Mouse (Mus musculus): ENCODE results near the gene Tapbpl. TPM values are rescaled to one million over a fixed set of nuclear protein-coding genes. Genes with fewer than 3 reads are reported as not detected.

Tapbpl gene
- polyA plus RNA-seq, 1 experiment from 2014 or later: 2.5 TPM

Small RNA genes lying within 50 kb of the gene (microRNA-seq; reads per million reads assigned to microRNA genes)
- 0.73 reads per million for gene Mir3098
- not detected for gene Mir8113

Other genes with a start within 250 kb of the Tapbpl start
- gene Pianp, start 235.2 kb downstream of the Tapbpl start, polyA plus RNA-seq (2016; fragmentation: Nextera tagmentation; extraction: Ambion mirVana): 5.5 and 6.2 TPM in 2 replicates
- 22.3 and 24.4 TPM in 2 replicates for gene Zfp384, start 222.7 kb downstream of the Tapbpl start, polyA plus RNA-seq (2016; fragmentation: Nextera tagmentation; extraction: Ambion mirVana)
- 165 and 176 TPM in 2 replicates for gene Ing4, start 192.1 kb downstream of the Tapbpl start, polyA plus RNA-seq (2016; fragmentation: Nextera tagmentation; extraction: Ambion mirVana)
- gene Acrbp, start 182.2 kb downstream of the Tapbpl start, polyA plus RNA-seq (2016; fragmentation: Nextera tagmentation; extraction: Ambion mirVana): 17.6 and 21.0 TPM in 2 replicates
- 0.53 and 0.61 TPM in 2 replicates for gene Lpar5, start 163.9 kb downstream of the Tapbpl start, polyA plus RNA-seq (2016; fragmentation: Nextera tagmentation; extraction: Ambion mirVana)
- 90.0 and 104 TPM in 2 replicates for gene Chd4, start 135.9 kb downstream of the Tapbpl start, polyA plus RNA-seq (2016; fragmentation: Nextera tagmentation; extraction: Ambion mirVana)
- gene Nop2, start 100.0 kb downstream of the Tapbpl start, polyA plus RNA-seq (2016; fragmentation: Nextera tagmentation; extraction: Ambion mirVana): 68.0 and 70.1 TPM in 2 replicates
- gene Iffo1, start 86.6 kb downstream of the Tapbpl start, polyA plus RNA-seq (2016; fragmentation: Nextera tagmentation; extraction: Ambion mirVana): 19.1 and 24.0 TPM in 2 replicates
- gene Gapdh, start 65.4 kb downstream of the Tapbpl start, polyA plus RNA-seq (2016; fragmentation: Nextera tagmentation; extraction: Ambion mirVana): 1,846 and 1,855 TPM in 2 replicates
- 186 and 191 TPM in 2 replicates for gene Ncapd2, start 40.2 kb downstream of the Tapbpl start, polyA plus RNA-seq (2016; fragmentation: Nextera tagmentation; extraction: Ambion mirVana)
- gene Mrpl51, start 40.1 kb downstream of the Tapbpl start, polyA plus RNA-seq (2016; fragmentation: Nextera tagmentation; extraction: Ambion mirVana): 191 and 206 TPM in 2 replicates
- gene Vamp1, start 16.3 kb downstream of the Tapbpl start, polyA plus RNA-seq (2016; fragmentation: Nextera tagmentation; extraction: Ambion mirVana): 4.9 and 5.1 TPM in 2 replicates
- 1.8 and 3.1 TPM in 2 replicates for gene Cd27, start 5.2 kb upstream of the Tapbpl start, polyA plus RNA-seq (2016; fragmentation: Nextera tagmentation; extraction: Ambion mirVana)
- 0.20 and 0.29 TPM in 2 replicates for gene Tuba3a, start 54.2 kb upstream of the Tapbpl start, polyA plus RNA-seq (2016; fragmentation: Nextera tagmentation; extraction: Ambion mirVana)
- 27.2 and 28.2 TPM in 2 replicates for gene Ltbr, start 82.0 kb upstream of the Tapbpl start, polyA plus RNA-seq (2016; fragmentation: Nextera tagmentation; extraction: Ambion mirVana)
- 0.52 and 1.1 TPM in 2 replicates for gene Scnn1a, start 88.8 kb upstream of the Tapbpl start, polyA plus RNA-seq (2016; fragmentation: Nextera tagmentation; extraction: Ambion mirVana)
- 49.4 and 51.9 TPM in 2 replicates for gene Tnfrsf1a, start 117.5 kb upstream of the Tapbpl start, polyA plus RNA-seq (2016; fragmentation: Nextera tagmentation; extraction: Ambion mirVana)
- 0.34 and 0.47 TPM in 2 replicates for gene Plekhg6, start 148.9 kb upstream of the Tapbpl start, polyA plus RNA-seq (2016; fragmentation: Nextera tagmentation; extraction: Ambion mirVana)

Data from embryonic facial prominence, embryonic 12.5 days (tissue).